Mouse (Mus musculus) cerebellum, adult 2 months (tissue): ENCODE data around the gene Vmn1r188. TPM values are rescaled to one million over a fixed set of nuclear protein-coding genes. Genes with fewer than 3 reads are reported as not detected.
"Not testable (repeated sequence)": the region's sequence is repeated elsewhere in the genome, so short reads cannot be mapped to it uniquely, and the experiment has no call there.

Experiments
- DNase-seq, 2 experiments: peaks; one replicate each; pipeline ENCODE4 v3.0.0; 2021
- H3K27ac ChIP-seq: fragments of 200-500 bp; 2 replicates; pipeline ENCODE4 v1.5.1; 2012; ENCODE audit warnings: low read length, control low read depth, inconsistent platforms; ENCODE audit not compliant: insufficient read depth
- H3K27me3 ChIP-seq: fragments of 200-500 bp; 2 replicates; pipeline ENCODE4 v1.6.1; 2012; ENCODE audit warnings: inconsistent platforms, mild to moderate bottlenecking, low read length, moderate library complexity; ENCODE audit not compliant: control insufficient read depth, insufficient read depth
- H3K4me1 ChIP-seq: fragments of 200-500 bp; 2 replicates; pipeline ENCODE4 v1.6.1; 2011; ENCODE audit warnings: low read length; ENCODE audit not compliant: control insufficient read depth, insufficient read depth
- H3K4me3 ChIP-seq: fragments of 200-500 bp; replicated peaks from 2 replicates; pipeline ENCODE3; 2011; ENCODE audit warnings: mild to moderate bottlenecking, low read depth, low read length, control low read depth; ENCODE audit not compliant: insufficient read depth
- CTCF ChIP-seq: fragments of 200-500 bp; IDR thresholded peaks from 2 replicates; pipeline ENCODE4 v1.5.1; 2011; ENCODE audit warnings: low read depth, mild to moderate bottlenecking, control low read depth, low read length, moderate library complexity, borderline replicate concordance; ENCODE audit not compliant: insufficient read depth
- POLR2A ChIP-seq: fragments of 200-500 bp; IDR thresholded peaks from 2 replicates; pipeline ENCODE4 v1.6.1; 2011; ENCODE audit warnings: low read length, control low read depth, borderline replicate concordance; ENCODE audit not compliant: insufficient read depth
- WGBS: fragments of 180-500 bp; shearing (Covaris S2); methylation state at CpG from one replicate; pipeline ENCODE4 v1.1.7; 2018; 5-methylcytosine and 5-hydroxymethylcytosine counted together
- polyA plus RNA-seq: library from polyadenylated mRNA; depleted of rRNA; stranded (reverse); fragments of >200 nt; gene quantifications from 2 replicates; pipeline ENCODE4 v1.2.3, GENCODE M21; 2012

The Vmn1r188 gene
- polyA plus RNA-seq, 1 experiment, result not detected

GRCm38 (mm10) chr13:22039951-22040463 is 44.2 kb upstream of the Vmn1r188 start:
- TF ChIP-seq POLR2A, result no peak
- no peak for TF ChIP-seq CTCF
- no peaks in the 10 kb centered on the region; the same call in 1 of the 2 replicates for H3K4me1 ChIP-seq
- H3K27me3 ChIP-seq, result no peaks in the 10 kb centered on the region
- 11% methylated on average over 2 of the region's 2 CpGs for WGBS
- H3K4me3 ChIP-seq, result no peak overlapping the region
- no peak for DNase-seq
- H3K27ac ChIP-seq, result no peak overlapping the region

- Histone ChIP-seq H3K27ac (peak overlapping the region; percentile 35; the same call in 1 of the 2 replicates), H3K4me3 (peak overlapping the region; percentile 52), H3K27me3 (no peaks in the 10 kb centered on the region), H3K4me1 (no peaks in the 10 kb centered on the region; the same call in 1 of the 2 replicates)
- peak in 1 of 2 experiments; percentile 34 for DNase-seq
- WGBS, result 2% methylated on average over 24 of the region's 24 CpGs
- no peak for TF ChIP-seq CTCF
- no peak for TF ChIP-seq POLR2A
Measured at GRCm38 (mm10) chr13:22040464-22041141, 43.6 kb upstream of the Vmn1r188 start.

GRCm38 (mm10) chr13:22041142-22041536 is 43.1 kb upstream of the Vmn1r188 start, which contains the start of gene Hist1h4i:
Hist1h4i (minus strand) TSS chr13:22041362.
- under 1% methylated on average over 27 of the region's 27 CpGs for WGBS
- not testable (repeated sequence) for H3K27me3 ChIP-seq, H3K4me1 ChIP-seq
- peak; percentile 95 to 98 for DNase-seq
- peak; percentile 93; the same call in 1 of the 2 replicates for TF ChIP-seq POLR2A
- H3K27ac ChIP-seq, result peak within 1 kb of the TSS; percentile 35; the same call in 1 of the 2 replicates
- peak within 1 kb of the TSS; percentile 52 for H3K4me3 ChIP-seq

GRCm38 (mm10) chr13:22041651-22042567 is 42.3 kb upstream of the Vmn1r188 start:
- WGBS, result 4% methylated on average over 13 of the region's 13 CpGs
- no peak for TF ChIP-seq CTCF
- TF ChIP-seq POLR2A, result no peak
- H3K4me3 ChIP-seq, result peak overlapping the region; percentile 60
- DNase-seq, result no peak
- H3K27me3 ChIP-seq, result no peaks in the 10 kb centered on the region
- no peaks in the 10 kb centered on the region; the same call in 1 of the 2 replicates for H3K4me1 ChIP-seq
- H3K27ac ChIP-seq, result no peak overlapping the region; the same call in 1 of the 2 replicates

GRCm38 (mm10) chr13:22042568-22043502 is 41.4 kb upstream of the Vmn1r188 start, which contains the start of the genes Hist1h2ag and Hist1h2bj:
Hist1h2ag (minus strand) TSS chr13:22042944.
Hist1h2bj (plus strand) TSS chr13:22043214.
- TF ChIP-seq POLR2A, result peak; percentile 83; the same call in 1 of the 2 replicates
- peak; percentile 89 to 96 for DNase-seq
- not testable (repeated sequence) for H3K27me3 ChIP-seq, H3K4me1 ChIP-seq
- H3K27ac ChIP-seq, result peak within 1 kb of the TSS; percentile 57; the same call in 1 of the 2 replicates
- peak within 1 kb of the TSS; percentile 60 for H3K4me3 ChIP-seq
- under 1% methylated on average over 54 of the region's 80 CpGs for WGBS

- peak overlapping the region; percentile 3 for H3K4me3 ChIP-seq
- TF ChIP-seq CTCF (peak; percentile 18; the same call in 1 of the 2 replicates), POLR2A (no peak)
- under 1% methylated on average over 14 of the region's 14 CpGs for WGBS
- H3K27ac ChIP-seq, result no peak overlapping the region
- no peaks in the 10 kb centered on the region for H3K27me3 ChIP-seq
- no peaks in the 10 kb centered on the region; the same call in 1 of the 2 replicates for H3K4me1 ChIP-seq
- DNase-seq, result peak in 1 of 2 experiments; percentile 56
Measured at GRCm38 (mm10) chr13:22043503-22044431, 40.5 kb upstream of the Vmn1r188 start.
